Mouse (Mus musculus) spleen, adult 2 months (tissue): ENCODE measurements around the gene Zfp706.

ENCODE experiments used
- CTCF ChIP-seq: fragments of 200-500 bp; IDR thresholded peaks from 2 replicates; pipeline ENCODE4 v1.5.1; 2011; ENCODE audit warnings: mild to moderate bottlenecking, inconsistent platforms; ENCODE audit not compliant: insufficient read depth, insufficient read length, insufficient replicate concordance; ENCODE audit errors: extremely low read depth
- POLR2A ChIP-seq: fragments of 200-500 bp; IDR thresholded peaks from 2 replicates; pipeline ENCODE4 v1.6.1; 2011; ENCODE audit warnings: low read depth, low read length, inconsistent platforms

DNA sequence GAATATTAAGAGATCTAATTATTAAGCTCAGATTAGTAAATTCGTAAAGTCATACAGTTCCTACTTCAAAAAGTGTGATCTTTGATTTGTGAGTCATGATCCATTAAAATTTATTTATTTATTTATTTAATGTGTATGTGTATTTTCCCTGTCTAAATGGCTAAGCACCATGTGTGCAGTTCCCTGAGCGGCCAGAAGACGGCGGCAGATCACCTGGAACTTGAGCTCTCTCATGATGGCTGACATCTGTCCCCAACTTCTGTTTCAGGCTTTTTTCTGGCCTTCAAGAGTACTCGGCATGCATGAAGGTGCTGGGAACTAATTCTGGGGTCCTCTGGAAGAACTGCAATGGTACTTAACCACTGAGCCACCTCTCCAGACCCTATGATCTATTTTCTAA is 47.0 kb upstream of the Zfp706 start:
- TF ChIP-seq CTCF (no peak), POLR2A (no peak)
